Mouse (Mus musculus) bone marrow macrophage, adult 2 months (primary cell): ENCODE measurements at regions not wholly inside any gene's neighbourhood (a gene's known extent, or its start where the extent isn't known, plus 50 kb on each side); places are given as distances from the start of the nearest gene placed in this dataset.

Experiments
- CTCF ChIP-seq: IDR thresholded peaks from 2 replicates; pipeline ENCODE4 v1.5.1; 2012; ENCODE audit warnings: low read depth, mild to moderate bottlenecking, low read length, moderate library complexity
- POLR2A ChIP-seq: IDR thresholded peaks from 2 replicates; pipeline ENCODE4 v1.6.1; 2012; ENCODE audit warnings: mild to moderate bottlenecking, low read depth, low read length, borderline replicate concordance

GRCm38 (mm10) chr3:61308764-61309163, 52.7 kb upstream of the Rap2b start:
- no peak for TF ChIP-seq CTCF
- TF ChIP-seq POLR2A = no peak
